Mouse (Mus musculus): Measurements from ENCODE around the gene Cpa5.

DNA sequence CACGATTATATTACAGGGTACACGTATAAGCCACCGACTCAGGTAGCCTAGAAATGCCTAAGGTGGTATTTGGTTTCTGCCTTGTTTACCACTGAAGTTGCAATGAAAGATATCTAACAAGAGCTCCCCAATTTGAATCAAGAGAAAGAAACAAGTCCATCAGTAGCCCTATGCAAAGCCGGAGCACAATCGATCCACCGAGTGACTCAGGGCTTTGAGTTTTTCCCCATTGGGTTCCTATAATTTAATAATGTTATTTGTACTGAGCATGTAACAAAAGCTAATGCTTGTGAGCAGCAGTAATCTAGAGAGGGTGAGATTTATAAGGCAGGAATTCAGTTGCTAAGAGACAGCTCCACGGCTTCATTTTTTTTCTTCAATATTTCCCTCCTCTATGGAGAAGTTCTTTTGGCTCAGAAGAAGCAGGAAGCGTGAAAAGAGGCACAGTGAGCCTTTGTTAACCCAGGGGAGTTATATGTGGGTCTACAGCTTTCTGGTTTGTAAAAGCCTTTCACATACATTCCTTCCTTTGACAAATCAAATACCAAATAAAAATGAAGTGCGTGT lies 64.0 kb downstream of the Cpa5 start:
- TF ChIP-seq CTCF (IDR thresholded peaks at IDR 0.05; ENCODE audit: low read depth), result no peak
- no peak for TF ChIP-seq EP300 (optimal IDR thresholded peaks at IDR 0.05)

Data from stomach, postnatal 0 days (tissue).